Mouse (Mus musculus): ENCODE results near the gene Atg14. TPM values are rescaled to one million over a fixed set of nuclear protein-coding genes. Genes with fewer than 3 reads are reported as not detected.

Atg14 gene
- polyA plus RNA-seq (2012; rRNA removed): 11.6 and 13.5 TPM in 2 replicates

GRCm38 (mm10) chr14:47570549-47570948 lies at the start of gene Atg14:
Atg14 (minus strand) TSS chr14:47570649.

Other genes starting within 250 kb of the Atg14 start
- 134 and 164 TPM in 2 replicates for gene Lgals3, start 202.9 kb downstream of the Atg14 start, polyA plus RNA-seq (2012; rRNA removed)
- 1.7 and 2.6 TPM in 2 replicates for gene Dlgap5, start 152.2 kb downstream of the Atg14 start, polyA plus RNA-seq (2012; rRNA removed)
- 27.6 and 34.8 TPM in 2 replicates for gene Fbxo34, start 120.2 kb downstream of the Atg14 start, polyA plus RNA-seq (2012; rRNA removed)
- gene Ktn1, start 77.8 kb upstream of the Atg14 start, polyA plus RNA-seq (2012; rRNA removed): 5.8 and 7.8 TPM in 2 replicates

All from ovary, adult 2 months (tissue).